Mouse (Mus musculus): ENCODE results near the gene Fuca2. TPM values are rescaled to one million over a fixed set of nuclear protein-coding genes. Genes with fewer than 3 reads are reported as not detected.

The Fuca2 gene
- total RNA-seq, 2 experiments from 2014 or later = 11.7 to 12.0 TPM

GRCm38 (mm10) chr10:13502371-13502770, 3.0 kb downstream of the Fuca2 start:
- intact Hi-C loops (cut with DNase I; ENCODE audit: low total_unique reads) = no loop called here
- no peak for DNase-seq

DNA sequence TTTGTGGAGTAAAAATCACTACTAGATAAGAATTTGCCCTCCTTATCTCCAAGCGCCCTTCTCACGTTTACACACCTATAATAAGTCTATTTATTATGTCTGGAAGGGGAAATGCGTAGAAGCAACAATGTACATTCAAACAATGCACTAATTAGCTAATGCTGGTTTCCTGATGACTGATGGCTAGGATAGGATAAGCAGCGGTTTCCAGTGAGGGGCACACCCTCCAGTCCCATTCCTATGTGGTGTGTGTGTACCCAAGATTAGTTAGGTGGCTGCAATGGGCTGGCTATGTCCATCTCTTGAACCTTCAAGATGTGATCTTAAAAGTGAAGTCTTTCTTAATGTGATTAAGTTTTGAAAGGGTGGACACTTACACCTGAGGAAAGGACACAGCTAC, 22.5 kb downstream of the Fuca2 start:
- intact Hi-C loops (cut with DNase I; ENCODE audit: low total_unique reads) = no loop called here
- no peak for DNase-seq

DNA sequence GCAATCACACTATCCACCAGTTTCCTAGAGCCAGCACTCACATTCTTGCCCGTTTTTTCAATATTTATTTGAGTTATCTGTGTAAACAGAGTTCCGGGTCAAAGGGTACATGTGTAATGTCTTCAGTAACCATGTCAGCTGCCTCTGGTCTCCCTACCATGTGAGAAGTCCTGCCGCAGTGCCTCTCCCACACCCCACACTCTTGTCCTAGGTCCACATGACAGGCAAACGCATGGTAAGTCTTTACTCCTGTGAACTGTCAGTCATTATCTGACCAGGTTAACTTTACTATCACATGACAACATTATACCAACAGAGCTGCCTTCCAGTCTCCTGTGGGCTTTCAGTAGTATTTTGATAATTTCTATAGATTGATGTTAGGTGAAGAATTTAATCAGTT, 28.8 kb downstream of the Fuca2 start:
- no peak for DNase-seq
- intact Hi-C loops (cut with DNase I; ENCODE audit: low total_unique reads) = no loop called here

DNA sequence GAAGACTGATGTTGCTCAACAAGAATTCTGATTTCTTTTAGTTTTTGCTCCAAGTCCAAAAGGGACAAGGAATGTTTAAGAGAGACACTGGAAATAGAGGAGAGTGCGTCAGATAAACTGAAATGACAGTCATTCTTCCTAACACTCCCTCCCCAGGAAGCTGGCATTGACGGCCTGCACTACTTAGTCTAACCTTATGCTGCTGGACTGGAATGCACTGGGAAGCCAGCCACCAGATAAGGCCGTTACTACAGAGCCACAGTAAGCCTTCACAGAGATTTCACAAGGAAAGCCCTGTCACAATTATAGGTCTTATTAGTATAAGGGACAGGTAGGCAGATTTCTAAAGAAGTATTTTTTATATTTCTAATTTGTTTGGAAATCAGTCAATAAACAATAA, 35.4 kb downstream of the Fuca2 start:
- no peak for DNase-seq
- intact Hi-C loops (cut with DNase I; ENCODE audit: low total_unique reads) = no loop called here

DNA sequence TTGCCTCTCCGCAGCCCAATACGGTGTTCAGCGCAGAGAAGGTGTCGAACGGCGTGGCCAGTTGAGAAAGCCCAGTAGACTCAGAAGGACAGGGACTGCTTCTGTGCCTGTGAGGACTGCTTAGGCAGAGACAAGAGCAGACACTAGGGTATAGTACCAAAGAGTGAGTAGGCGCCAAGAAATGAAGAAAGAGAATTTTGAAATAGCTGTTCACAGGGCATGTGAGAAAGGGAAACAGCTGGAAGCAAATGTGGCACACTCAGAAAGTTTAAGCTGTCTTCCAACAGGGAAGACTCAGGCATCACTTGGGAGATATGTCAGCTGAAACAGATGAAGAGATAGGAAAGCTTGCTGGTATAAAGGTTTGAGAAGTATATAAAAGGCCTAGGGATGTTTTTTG, 37.4 kb downstream of the Fuca2 start:
- DNase-seq = no peak
- intact Hi-C loops (cut with DNase I; ENCODE audit: low total_unique reads) = no loop called here

DNA sequence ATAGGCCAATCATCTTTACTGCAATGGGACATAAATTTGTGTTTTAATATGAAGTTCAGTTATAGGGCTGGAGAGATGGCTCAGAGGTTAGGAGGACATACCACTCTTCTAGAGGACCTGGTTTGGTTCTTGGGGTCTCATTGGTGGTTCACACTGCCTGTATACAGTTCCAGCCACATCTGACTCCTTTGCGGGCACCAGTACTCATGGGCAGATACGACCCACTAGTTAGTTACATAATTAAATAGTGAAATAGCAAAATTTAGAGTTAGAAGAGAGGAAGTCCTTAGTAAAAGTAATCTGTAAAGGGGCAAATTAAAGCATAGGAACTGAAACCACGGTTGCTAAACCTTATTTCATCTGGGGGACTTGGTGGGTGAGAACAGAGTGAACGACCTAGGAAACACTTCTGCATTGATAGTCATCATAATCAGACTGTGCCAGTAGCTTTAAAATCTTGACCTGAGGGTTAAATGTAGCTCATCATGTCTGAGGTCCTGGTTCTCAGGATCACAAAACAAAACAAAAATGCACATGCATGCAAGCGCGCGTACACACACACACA, 40.5 kb downstream of the Fuca2 start:
- no peak for DNase-seq
- intact Hi-C loops (cut with DNase I; ENCODE audit: low total_unique reads) = no loop called here

- DNase-seq = no peak
- intact Hi-C loops (cut with DNase I; ENCODE audit: low total_unique reads) = no loop called here
Observed at GRCm38 (mm10) chr10:13541721-13542120, 42.4 kb downstream of the Fuca2 start.

DNA sequence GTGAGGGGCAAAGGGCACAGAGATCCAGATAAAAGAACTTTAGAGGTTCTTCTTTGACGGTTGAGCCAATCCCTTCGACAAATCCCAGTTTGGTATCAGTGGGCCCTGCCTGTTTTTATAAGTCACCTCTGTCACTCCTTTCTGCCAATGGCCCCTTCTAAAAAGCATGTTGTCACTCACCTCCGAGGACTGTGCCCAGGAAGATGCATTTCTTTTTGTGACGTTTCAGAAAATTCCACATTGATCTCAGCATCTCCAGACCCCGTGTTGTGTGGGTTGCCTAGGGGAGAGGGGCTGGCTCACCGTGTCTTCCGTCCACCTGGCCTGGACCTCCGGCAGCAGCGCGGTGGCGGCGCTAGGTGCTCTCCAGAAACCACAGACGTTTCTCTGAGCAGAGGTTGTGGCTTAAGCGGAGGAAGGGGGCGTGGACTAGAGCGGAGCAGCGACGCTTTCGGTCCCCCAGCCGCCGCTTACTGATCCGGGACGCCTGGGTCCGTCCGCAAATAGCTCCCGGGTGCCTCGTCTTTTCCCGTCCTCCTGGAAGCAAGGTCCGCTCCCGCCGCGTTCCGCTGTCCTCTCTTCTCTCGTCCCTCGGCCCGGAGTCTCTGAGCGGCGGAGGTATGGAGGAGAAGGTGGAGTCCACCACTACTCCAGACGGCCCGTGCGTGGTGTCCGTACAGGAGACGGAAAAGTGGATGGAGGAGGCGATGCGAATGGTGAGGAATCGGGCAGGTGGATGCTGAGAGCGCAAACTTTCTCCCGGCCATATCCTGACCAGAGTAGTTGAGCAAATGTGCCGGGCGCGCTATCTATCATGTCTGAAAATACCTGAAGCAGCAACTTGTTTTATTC, 53.5 kb downstream of the Fuca2 start, which contains the start of the genes Adat2 and Pex3:
TSS of gene Adat2 (plus strand) at position 249 of the 852 bp plus-strand sequence.
TSS of gene Pex3 (minus strand) at position 497 of the 852 bp plus-strand sequence.
- intact Hi-C loops (cut with DNase I; ENCODE audit: low total_unique reads) = no loop called here
- DNase-seq = peak; percentile 91

GRCm38 (mm10) chr10:13553498-13553985, 54.2 kb downstream of the Fuca2 start:
- intact Hi-C loops (cut with DNase I; ENCODE audit: low total_unique reads) = no loop called here
- no peak for DNase-seq

GRCm38 (mm10) chr10:13554316-13554715, 55.0 kb downstream of the Fuca2 start:
- intact Hi-C loops (cut with DNase I; ENCODE audit: low total_unique reads) = no loop called here
- no peak for DNase-seq

GRCm38 (mm10) chr10:13560014-13560674, 60.8 kb downstream of the Fuca2 start:
- intact Hi-C loops (cut with DNase I; ENCODE audit: low total_unique reads) = loop anchor here (5.0 to 10.0 kb wide), 2 partner anchors 642 to 755 kb away; no protein-coding TSS in a partner anchor
- DNase-seq = no peak

DNA sequence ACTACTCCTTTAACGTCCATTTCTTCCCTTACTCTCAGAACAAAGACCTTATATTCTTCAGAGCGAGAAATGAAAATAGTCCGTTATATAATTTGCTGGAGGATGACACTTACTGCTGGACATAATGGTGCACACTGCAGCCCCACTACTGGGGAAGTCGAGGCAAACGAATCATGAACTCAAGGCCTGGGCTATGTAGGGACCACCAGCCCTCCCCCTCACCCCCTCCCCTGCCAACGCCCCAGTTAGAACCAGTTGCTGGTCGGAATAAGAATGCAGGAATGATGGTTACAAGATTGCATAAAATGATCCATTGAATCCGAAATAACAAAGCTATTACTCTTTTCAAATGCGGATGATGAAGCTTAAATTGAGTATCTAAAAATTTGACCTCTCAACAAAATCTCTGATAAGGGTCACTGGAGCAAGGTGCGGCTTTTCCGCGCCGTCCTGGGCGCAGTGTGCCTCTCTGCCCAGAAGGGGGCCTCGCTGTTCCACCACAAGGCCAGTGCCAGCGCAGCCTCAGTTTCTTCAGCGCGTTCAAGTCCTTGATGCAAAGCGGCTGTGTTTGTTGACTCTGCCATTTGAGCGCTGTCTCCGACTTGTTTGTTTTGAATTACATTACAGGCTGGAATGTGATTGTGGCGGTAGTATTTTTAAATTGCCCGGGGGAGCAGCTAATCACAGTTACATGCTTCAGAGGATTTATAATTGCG, 65.2 kb downstream of the Fuca2 start:
- DNase-seq = peak; percentile 64
- intact Hi-C loops (cut with DNase I; ENCODE audit: low total_unique reads) = loop anchor here (5.0 to 10.0 kb wide), 2 partner anchors 638 to 750 kb away; no protein-coding TSS in a partner anchor

- no peak for DNase-seq
- intact Hi-C loops (cut with DNase I; ENCODE audit: low total_unique reads) = loop anchor here (10.0 kb wide), 1 partner anchor 750 kb away; no protein-coding TSS in a partner anchor
Observed at GRCm38 (mm10) chr10:13565080-13565448, 65.7 kb downstream of the Fuca2 start.

GRCm38 (mm10) chr10:13566393-13566792, 67.1 kb downstream of the Fuca2 start:
- intact Hi-C loops (cut with DNase I; ENCODE audit: low total_unique reads) = loop anchor here (10.0 kb wide), 1 partner anchor 748 kb away; no protein-coding TSS in a partner anchor
- no peak for DNase-seq

Other genes starting within 250 kb of the Fuca2 start
- gene Phactr2, start 25.1 kb upstream of the Fuca2 start, total RNA-seq (2021) = 10 to 100 TPM; 21.3 to 25.7 TPM
- 1 to 10 TPM; 3.0 to 3.5 TPM for gene Adat2, start 53.4 kb downstream of the Fuca2 start, total RNA-seq (2021)
- gene Pex3, start 53.6 kb downstream of the Fuca2 start, total RNA-seq (2021) = 10 to 100 TPM; 12.3 to 12.8 TPM

Measured in gastrocnemius, postnatal 14 days (tissue).